Mouse (Mus musculus) layer of hippocampus, adult 2 months (tissue): Measurements from ENCODE around the gene Rflna. TPM values are rescaled to one million over a fixed set of nuclear protein-coding genes. Genes with fewer than 3 reads are reported as not detected.

Experiments
- DNase-seq, 2 experiments: peaks; one replicate each; pipeline ENCODE4 v3.0.0; 2022; ENCODE audit warnings: low spot score in 2 of 2
- H3K27ac ChIP-seq: fragments of 200-600 bp; 2 replicates; pipeline ENCODE4 v1.8.1; 2022
- H3K4me3 ChIP-seq: fragments of 200-600 bp; 2 replicates; pipeline ENCODE4 v1.8.1; 2022; ENCODE audit warnings: mild to moderate bottlenecking
- CTCF ChIP-seq: fragments of 200-600 bp; conservative IDR thresholded peaks from 2 replicates; pipeline ENCODE4 v1.8.1; 2022; ENCODE audit warnings: antibody characterized with exemption, mild to moderate bottlenecking, moderate library complexity
- total RNA-seq, 2 experiments: library from RNA; stranded (reverse); gene quantifications; 2 replicates each; pipeline ENCODE4 v1.2.3; 2021

The Rflna gene
- total RNA-seq, 2 experiments from 2014 or later: 0.44 to 0.83 TPM

DNA sequence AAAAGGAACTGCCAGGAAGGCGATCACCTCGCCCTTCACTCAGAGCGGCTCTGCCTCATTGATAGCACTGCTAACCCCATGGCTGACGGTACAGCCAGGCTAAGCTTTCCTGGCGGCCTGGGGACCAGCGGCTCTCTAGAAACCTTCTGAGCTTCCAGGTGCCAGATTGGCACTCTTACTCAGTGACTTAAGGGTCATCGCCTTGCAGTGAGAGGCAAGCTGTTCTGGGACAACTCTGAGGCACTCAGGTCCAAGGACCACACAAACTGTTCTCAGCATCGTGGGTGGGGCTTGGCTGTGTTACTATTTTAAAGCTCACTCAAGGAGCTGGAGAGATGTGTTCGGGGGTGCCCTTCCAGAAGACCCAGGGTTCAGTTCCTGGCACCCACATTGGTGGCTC, 12.6 kb downstream of the Rflna start:
- no peak for DNase-seq
- Histone ChIP-seq H3K27ac (peak overlapping the region; percentile 51; the same call in 1 of the 2 replicates), H3K4me3 (no peak overlapping the region)
- TF ChIP-seq CTCF: no peak

DNA sequence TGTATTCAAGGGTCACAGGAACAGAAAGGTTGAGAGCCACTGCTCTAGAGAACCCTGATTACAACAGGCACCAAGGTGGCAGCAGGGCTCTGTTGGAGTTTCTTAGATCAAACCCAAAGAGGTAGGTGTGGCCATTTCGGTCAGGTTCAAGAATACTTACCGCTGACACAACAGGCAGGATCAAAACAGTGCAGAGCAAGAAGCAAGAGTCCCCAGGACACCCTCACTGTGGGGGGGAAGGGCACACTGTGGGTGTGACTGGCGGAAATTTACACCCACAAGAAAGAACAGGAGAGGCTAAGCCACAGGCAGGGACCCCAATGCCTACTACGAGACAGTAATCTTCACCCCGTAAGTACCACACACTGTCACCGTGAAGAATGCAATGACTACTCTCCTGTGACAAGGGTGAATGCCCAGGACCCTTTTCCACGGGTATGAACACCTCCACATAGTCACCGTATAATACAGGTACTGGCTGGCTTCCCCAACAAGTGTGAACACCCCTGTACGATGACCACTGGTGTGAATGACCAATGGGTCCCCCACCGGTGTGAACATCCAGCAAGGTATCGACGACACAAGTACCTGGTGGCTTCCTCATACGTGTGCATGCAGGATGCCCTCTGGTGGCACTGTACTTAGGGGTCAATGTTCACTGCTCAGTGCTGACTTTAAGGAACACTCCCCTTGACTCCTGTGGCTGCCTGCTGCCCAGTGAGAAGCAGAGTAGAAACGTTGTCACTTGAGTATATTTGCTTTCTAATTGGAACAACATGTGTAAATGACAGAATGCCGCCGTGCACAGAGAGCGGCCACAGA, 13.6 kb downstream of the Rflna start:
- no peak overlapping the region for H3K4me3 ChIP-seq
- TF ChIP-seq CTCF: peak; percentile 28
- DNase-seq: no peak
- peak overlapping the region; percentile 40; the same call in 1 of the 2 replicates for H3K27ac ChIP-seq

DNA sequence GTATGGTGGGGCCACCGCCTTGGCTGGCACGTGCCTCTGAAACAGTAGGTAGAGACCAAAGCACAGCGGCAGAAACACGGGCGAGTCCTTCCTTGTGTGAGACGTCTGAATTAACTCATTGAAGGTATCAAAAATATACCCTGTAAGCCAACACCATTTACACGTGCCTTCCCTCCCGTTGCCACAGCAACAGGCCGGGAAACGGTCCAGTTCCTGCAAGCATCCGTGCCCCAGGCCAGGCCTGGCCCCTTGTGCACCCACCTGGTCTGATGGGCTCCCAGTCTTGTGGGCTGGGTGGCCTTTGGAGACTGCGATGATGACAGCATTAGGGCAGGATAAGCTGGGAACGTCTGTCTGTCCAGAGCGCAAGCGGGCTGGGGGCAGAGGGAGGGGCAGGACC, 14.3 kb downstream of the Rflna start:
- H3K27ac ChIP-seq: peak overlapping the region; percentile 40; the same call in 1 of the 2 replicates

DNA sequence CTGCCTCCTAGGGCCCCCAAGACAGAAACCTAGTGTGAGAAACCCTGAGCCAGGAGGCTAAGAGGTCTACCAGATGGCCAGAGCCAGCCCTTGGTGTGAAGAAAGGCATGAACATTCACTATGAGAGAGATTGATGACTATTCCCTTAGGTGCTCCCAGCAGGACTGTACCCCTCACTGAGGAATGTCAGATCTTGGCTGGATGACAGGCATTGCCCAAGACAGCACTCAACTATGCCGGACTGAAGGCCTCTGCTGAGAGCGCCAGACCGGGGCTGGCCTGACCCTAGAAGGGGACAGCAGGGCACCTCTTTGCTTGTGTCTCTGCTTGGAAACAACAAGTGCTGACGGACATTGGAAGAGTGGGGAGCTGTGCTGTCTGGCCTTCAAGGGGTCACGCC, 16.1 kb downstream of the Rflna start:
- no peak for DNase-seq
- no peak for TF ChIP-seq CTCF
- no peak overlapping the region for H3K4me3 ChIP-seq
- H3K27ac ChIP-seq: no peak overlapping the region

More for the DNA sequence above, 14.3 kb downstream of the Rflna start:
- no peak for TF ChIP-seq CTCF
- H3K4me3 ChIP-seq: no peak overlapping the region
- DNase-seq: no peak

DNA sequence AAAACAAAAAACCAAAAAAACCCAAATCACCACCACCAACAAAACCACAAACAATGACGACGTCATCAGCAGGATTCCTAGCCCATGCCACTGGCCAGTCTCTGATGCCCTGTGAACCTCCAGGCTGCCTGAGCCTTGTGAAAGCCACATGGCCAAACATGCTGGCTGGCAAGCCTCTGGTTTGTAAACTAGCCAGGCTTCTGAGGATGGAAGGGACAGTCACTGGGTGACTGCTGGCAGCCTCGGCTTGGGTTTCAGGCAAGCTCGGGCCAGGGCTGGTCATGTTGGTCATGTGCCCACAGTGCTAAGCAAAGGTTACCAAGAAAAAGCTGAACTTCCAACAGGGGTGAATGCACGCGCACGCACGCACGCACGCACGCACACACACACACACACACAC, 18.3 kb downstream of the Rflna start:
- H3K27ac ChIP-seq: peak overlapping the region; percentile 70
- no peak for TF ChIP-seq CTCF
- H3K4me3 ChIP-seq: no peak overlapping the region
- DNase-seq: no peak

DNA sequence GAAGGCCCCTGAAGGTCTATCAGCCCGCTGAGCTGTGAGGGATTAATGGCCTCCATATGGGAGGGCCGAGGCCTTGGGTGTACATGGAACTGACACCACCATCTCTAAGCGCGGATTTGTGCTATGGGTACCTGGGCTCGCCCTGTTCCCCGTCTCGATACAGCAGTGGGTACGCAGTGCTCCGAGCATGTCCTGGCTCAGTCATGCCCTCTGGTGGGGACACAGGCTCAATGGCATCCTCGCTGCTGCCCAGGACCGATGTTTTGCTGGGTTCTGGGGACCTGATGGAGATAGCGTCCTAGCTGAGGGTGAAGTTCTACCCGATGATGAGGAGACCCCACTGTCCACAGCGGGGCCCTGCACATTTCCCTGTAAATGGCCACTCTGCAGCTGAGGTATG, 21.0 kb downstream of the Rflna start:
- TF ChIP-seq CTCF: peak; percentile 78
- Histone ChIP-seq H3K4me3 (no peak overlapping the region), H3K27ac (no peak overlapping the region)
- peak in 1 of 2 experiments; percentile 57 for DNase-seq

DNA sequence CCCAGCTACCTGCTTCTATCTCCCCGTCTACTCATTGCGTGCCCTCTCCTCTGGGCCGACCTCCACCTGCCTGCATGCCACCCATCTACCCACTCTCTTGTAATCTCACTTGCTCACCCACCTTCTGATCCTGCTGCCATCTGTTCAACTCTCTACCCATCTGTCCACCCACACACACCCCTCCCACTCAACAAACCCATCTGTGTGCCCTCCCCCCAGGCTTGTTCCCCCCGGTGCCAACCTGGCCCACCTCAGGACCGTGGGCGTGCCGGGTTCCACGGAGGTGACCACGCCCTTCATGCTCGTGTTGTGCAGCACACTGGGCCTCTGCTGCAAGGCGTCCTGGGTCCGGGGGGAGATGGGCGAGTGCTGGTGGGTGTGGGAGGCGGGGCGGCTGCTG, 25.4 kb downstream of the Rflna start:
- H3K4me3 ChIP-seq: no peak overlapping the region
- peak overlapping the region; percentile 75 for H3K27ac ChIP-seq
- TF ChIP-seq CTCF: no peak
- peak; percentile 56 to 78 for DNase-seq

DNA sequence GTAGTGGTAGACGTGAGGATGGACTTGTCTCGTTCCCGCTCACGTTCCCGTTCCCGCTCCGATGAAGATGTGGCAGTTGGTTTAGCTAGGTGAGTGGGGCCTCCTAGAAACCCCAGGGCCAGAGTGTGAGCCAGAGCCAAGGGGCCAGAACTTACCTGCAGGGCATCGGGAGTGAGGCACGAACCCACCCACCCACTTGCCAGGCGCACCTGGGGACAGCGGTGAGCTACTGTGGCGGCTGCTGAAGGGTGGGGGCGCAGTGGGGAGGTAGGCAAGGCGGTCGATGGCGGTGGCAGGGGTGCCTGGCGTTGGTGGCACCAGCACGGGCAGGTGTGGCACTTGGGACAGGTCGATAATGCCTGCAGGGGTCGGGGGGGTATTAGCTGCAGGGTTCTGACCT, 25.9 kb downstream of the Rflna start:
- TF ChIP-seq CTCF: no peak

DNA sequence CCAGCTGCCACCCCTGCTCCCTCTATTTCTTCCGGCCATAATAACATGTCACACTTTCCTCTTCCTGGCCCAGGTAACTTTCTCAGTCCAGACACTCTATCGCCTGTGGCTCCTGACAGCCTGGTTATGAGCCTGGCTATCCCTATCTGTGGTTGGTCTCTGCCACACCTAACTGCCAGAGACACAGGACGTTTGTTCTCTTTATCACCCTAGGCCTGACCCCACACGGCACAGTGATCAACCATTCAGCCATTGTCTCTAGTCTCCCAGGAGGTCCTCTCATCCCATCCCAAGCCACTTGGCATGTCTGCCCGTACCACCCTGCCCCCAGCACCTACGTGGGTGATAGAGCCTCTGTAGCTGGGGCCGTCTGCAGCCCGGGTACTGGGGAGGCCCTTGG, 33.5 kb downstream of the Rflna start:
- Histone ChIP-seq H3K27ac (peak overlapping the region; percentile 67; the same call in 1 of the 2 replicates), H3K4me3 (no peak overlapping the region)
- DNase-seq: no peak
- TF ChIP-seq CTCF: no peak

More for the DNA sequence above, 25.9 kb downstream of the Rflna start:
- no peak for DNase-seq
- peak overlapping the region; percentile 75 for H3K27ac ChIP-seq
- no peak overlapping the region for H3K4me3 ChIP-seq

DNA sequence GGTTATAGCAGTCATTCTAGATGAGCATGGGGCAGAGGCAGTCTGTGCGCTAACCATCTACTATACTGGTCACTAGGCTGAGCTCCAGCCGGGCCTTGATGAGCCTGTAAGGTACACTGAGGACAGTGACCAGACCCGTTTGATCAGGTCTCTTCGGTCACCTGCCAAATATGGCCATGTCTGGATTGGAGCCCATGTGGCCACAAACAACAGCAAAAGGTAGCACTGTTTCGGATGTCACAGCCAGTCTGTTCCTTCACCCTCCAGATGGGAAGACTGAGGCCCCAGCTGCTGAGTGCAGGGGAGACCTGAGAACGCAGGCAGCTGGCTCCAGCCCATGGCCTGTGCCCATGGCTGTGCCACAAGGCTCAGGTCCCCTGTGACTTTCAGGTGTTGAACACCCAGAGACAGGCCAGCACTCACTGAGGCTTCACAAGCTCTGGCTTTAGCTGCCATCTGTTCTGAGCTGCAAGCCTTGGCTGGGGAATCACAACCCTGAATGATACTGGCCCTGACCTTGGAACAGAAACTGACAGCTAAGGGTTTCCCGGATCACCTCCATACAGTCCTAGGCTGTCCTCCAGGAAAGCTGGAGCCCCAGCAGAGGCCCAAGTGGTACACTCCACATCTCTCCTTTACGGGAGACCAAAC, 36.5 kb downstream of the Rflna start:
- Histone ChIP-seq H3K4me3 (no peak overlapping the region), H3K27ac (peak overlapping the region; percentile 36; the same call in 1 of the 2 replicates)
- no peak for DNase-seq
- no peak for TF ChIP-seq CTCF

DNA sequence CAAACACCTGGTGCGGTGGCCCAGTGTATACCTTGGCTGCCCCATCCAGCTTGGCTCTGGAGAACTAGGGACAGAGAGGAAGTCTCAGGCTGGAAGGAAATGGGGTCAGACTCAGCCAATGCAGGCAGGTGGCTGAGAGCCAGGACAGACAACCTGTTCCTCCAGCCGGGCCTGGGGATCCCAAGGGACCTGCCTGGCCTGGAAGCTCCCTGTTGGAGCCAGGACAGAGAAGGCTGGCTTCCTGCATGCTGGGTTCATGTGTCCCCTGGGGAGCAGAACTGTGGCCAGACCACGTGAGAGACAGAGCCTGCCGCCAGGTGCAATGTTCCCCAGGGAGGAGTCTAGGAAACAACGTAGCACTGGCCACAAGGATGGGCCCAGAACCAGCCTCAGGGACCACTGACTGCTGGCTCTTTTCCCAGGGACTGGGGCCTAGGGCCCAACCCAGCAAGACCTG, 37.1 kb downstream of the Rflna start:
- DNase-seq: no peak
- Histone ChIP-seq H3K4me3 (no peak overlapping the region), H3K27ac (peak overlapping the region; percentile 36; the same call in 1 of the 2 replicates)
- TF ChIP-seq CTCF: no peak

DNA sequence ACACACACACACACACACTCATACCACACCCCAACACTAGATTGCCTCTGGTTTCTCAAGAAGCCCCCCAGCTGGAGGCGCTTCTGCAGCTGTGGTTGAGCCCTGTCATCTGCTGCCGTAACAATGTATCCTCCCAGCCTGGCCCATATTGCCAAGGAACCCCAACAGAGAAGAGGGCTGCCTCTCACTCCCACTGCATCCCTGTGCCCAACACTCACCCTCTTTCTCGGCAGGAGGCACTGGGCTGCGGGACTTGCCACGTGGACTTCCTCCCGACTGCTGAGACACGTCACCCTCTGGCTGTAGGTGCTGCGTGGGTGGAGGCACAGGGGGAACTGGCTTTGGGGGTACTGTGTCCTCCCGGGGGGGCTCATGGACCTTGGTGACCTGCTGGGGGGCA, 38.6 kb downstream of the Rflna start:
- no peak for TF ChIP-seq CTCF
- no peak for DNase-seq
- Histone ChIP-seq H3K4me3 (no peak overlapping the region), H3K27ac (peak overlapping the region; percentile 10; the same call in 1 of the 2 replicates)

DNA sequence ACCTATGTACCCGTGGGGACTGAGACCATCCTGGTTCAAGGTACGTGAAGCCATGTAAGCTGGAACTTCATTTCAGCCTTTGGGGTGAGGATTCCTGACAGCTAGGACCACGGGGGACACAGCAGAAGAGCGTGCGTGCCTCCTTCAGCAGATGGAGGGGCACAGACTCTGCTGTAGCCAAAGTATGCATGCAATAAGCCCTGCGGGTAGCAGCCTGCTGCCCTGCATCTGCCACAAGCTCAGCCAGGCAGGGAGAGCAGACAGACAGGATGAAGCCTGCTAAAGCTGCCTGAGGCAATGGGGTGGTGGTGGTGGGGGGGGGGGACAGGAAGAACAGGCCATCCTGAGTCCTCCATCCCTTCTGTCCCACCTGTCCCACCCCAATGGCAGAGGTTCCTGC, 40.4 kb downstream of the Rflna start:
- no peak for TF ChIP-seq CTCF
- Histone ChIP-seq H3K27ac (peak overlapping the region; percentile 32; the same call in 1 of the 2 replicates), H3K4me3 (no peak overlapping the region)
- DNase-seq: no peak
